Mouse (Mus musculus): ENCODE data around the gene Itga1. TPM values are rescaled to one million over a fixed set of nuclear protein-coding genes. Genes with fewer than 3 reads are reported as not detected.

The Itga1 gene
- total and polyA plus RNA-seq, 3 experiments = under 0.01 to 0.04 (median 0.01) TPM

DNA sequence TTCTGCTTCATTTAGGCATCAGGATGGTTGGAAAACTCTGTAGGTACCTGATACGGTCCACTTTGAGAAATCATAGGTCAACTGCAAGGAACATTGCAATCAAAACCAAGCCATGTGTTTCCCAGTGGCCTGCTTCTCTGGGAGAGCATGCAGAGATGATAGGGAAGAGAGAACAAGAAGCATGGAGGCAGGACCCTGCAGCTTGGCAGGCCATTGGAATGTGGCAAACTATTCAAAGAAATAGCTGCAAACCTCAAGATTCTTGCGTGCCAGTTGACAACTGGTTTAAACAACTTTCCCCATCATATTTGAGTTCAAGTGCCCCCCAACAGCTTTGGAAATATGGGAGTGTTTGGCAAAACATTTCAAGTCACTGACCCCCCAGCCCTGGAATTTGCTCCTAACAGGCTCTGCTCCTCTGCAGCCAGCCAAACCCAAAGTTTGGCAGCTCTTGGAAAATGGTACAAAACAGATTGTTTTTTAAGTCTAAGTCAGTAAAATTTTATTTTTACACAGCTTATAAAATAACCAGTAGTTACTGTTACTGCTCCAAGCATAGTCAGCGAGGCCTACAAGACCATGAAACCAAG lies 21.7 kb downstream of the Itga1 start:
- Histone ChIP-seq H3K9me3 (replicated peaks; ENCODE audit: low read length) (no peaks in the 10 kb centered on the region), H3K27ac (ENCODE audit: insufficient read depth, low read depth) (no peak overlapping the region), H3K4me2 (ENCODE audit: insufficient read depth, low read depth, poor library complexity, severe bottlenecking) (no peak overlapping the region), H3K4me1 (ENCODE audit: control insufficient read depth in 1 of 2, insufficient read depth in 2 of 2) (0 out of 4 replicates have a peak, but pooled peaks cover 0 to 2% of the 10 kb centered on the region in 2 experiments), H3K4me3 (replicated peaks in 1 of 3; ENCODE audit: low read depth in 2 of 3, low read length in 2 of 3, poor library complexity in 1 of 3) (no peak overlapping the region), H3K36me3 (replicated peaks in 1 of 2; ENCODE audit: control insufficient read depth in 1 of 2, insufficient read depth in 1 of 2, low read length in 1 of 2) (peaks cover 0 to 4% of the 10 kb centered on the region in 2 experiments), H3K27me3 (replicated peaks) (no peaks in the 10 kb centered on the region), H3K79me2 (replicated peaks; ENCODE audit: control insufficient read depth, extremely low read depth, insufficient read depth, poor library complexity, severe bottlenecking) (no peaks in the 10 kb centered on the region), H3K9ac (ENCODE audit: insufficient read depth, low read depth) (no peak overlapping the region)
- in situ Hi-C loops (cut with MboI; ENCODE audit: low pct_ligation_motif_present, low pct_unique_long_range_greater_than_20kb, low sequenced_read_pairs) (no loop called here), dilution Hi-C loops (cut with MboI; ENCODE audit: extremely low pct_ligation_motif_present, extremely low pct_unique_long_range_greater_than_20kb, low sequenced_read_pairs) (no loop called here)
- DNase-seq (ENCODE audit: extremely low read depth) = no peak
- TF ChIP-seq MAFK (IDR thresholded peaks at IDR 0.05; ENCODE audit: insufficient replicate concordance, low read length) (no peak), KAT2A (IDR thresholded peaks at IDR 0.05; ENCODE audit: insufficient replicate concordance, low read length) (no peak), PAX5 (IDR thresholded peaks at IDR 0.05; ENCODE audit: low read length) (no peak), GABPA (IDR thresholded peaks at IDR 0.05; ENCODE audit: insufficient replicate concordance, low read depth, low read length) (no peak), BHLHE40 (IDR thresholded peaks at IDR 0.05; ENCODE audit: low read depth, low read length) (no peak), ZNF384 (IDR thresholded peaks at IDR 0.05; ENCODE audit: low read depth, low read length) (no peak), SIN3A (IDR thresholded peaks at IDR 0.05; ENCODE audit: low read length) (no peak), SMC3 (IDR thresholded peaks at IDR 0.05; ENCODE audit: low read depth, low read length) (no peak), MAZ (IDR thresholded peaks at IDR 0.05; ENCODE audit: low read depth, low read length) (no peak), JUND (conservative IDR thresholded peaks at IDR 0.05; ENCODE audit: low read depth, low read length) (no peak), IRF4 (IDR thresholded peaks at IDR 0.05; ENCODE audit: low read depth, low read length) (no peak), CHD2 (IDR thresholded peaks at IDR 0.05; ENCODE audit: low read length) (no peak), ETS1 (conservative IDR thresholded peaks at IDR 0.05; ENCODE audit: low read depth, low read length) (no peak), MYC (IDR thresholded peaks at IDR 0.05; ENCODE audit: low read depth, low read length) (no peak), RCOR1 (conservative IDR thresholded peaks at IDR 0.05; ENCODE audit: low read depth, low read length) (no peak), ELF1 (IDR thresholded peaks at IDR 0.05; ENCODE audit: low read depth, low read length) (no peak), CHD1 (IDR thresholded peaks at IDR 0.05; ENCODE audit: low read depth, low read length) (no peak), NELFE (IDR thresholded peaks at IDR 0.05; ENCODE audit: low read depth, low read length) (no peak), USF2 (conservative IDR thresholded peaks at IDR 0.05; ENCODE audit: low read depth, low read length) (no peak), MAX (IDR thresholded peaks at IDR 0.05; ENCODE audit: low read length) (no peak)

DNA sequence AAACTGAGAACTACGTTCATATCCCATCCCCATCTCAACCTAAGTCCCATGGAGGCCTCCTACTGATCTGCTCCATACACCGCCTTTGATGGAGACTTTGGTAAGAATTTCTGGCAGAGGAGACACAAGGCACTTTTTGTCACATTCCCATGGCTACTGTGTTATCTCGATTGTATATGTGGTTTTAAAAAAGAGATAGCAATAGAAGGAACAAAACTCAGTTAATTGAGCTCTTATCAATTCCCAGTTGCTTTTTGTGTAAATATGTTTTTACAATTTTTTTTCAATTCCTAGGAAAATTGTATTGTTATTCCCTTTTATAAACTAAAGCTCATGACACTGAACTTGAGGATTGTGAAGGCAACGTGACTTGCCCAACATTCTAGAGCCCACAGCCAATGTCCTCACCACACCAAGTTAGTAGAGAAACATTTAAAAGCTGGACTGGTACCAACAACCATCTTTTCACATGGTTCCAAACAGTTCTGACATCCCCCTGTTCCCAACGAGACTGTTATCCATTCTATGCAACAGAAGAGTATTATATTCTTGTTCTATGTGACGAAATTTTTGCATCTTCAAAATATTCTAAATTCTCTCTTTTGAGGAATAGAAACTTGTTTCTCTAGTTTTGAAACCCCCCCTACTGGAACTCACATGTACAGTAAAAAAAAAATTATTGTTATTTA lies 22.6 kb downstream of the Itga1 start:
- in situ Hi-C loops (cut with MboI; ENCODE audit: low pct_ligation_motif_present, low pct_unique_long_range_greater_than_20kb, low sequenced_read_pairs) = no loop called here
- dilution Hi-C loops (cut with MboI; ENCODE audit: extremely low pct_ligation_motif_present, extremely low pct_unique_long_range_greater_than_20kb, low sequenced_read_pairs) = no loop called here

More for the DNA sequence above, 22.6 kb downstream of the Itga1 start:
- no peak overlapping the region for H3K4me3 ChIP-seq (replicated peaks in 1 of 3; ENCODE audit: low read depth in 2 of 3, low read length in 2 of 3, poor library complexity in 1 of 3)
- no peaks in the 10 kb centered on the region for H3K79me2 ChIP-seq (replicated peaks; ENCODE audit: control insufficient read depth, extremely low read depth, insufficient read depth, poor library complexity, severe bottlenecking)
- 0 out of 4 replicates have a peak, but pooled peaks cover 0 to 2% of the 10 kb centered on the region in 2 experiments for H3K4me1 ChIP-seq (ENCODE audit: control insufficient read depth in 1 of 2, insufficient read depth in 2 of 2)
- peaks cover 0 to 4% of the 10 kb centered on the region in 2 experiments for H3K36me3 ChIP-seq (replicated peaks in 1 of 2; ENCODE audit: control insufficient read depth in 1 of 2, insufficient read depth in 1 of 2, low read length in 1 of 2)
- TF ChIP-seq POLR2A (IDR thresholded peaks at IDR 0.05; ENCODE audit: low read depth, low read length) = no peak
- no peak for TF ChIP-seq ZMIZ1 (IDR thresholded peaks at IDR 0.05; ENCODE audit: low read depth, low read length)
- no peak for TF ChIP-seq ZKSCAN1 (IDR thresholded peaks at IDR 0.05; ENCODE audit: borderline replicate concordance, low read depth, low read length)
- no peak for TF ChIP-seq MAX (IDR thresholded peaks at IDR 0.05; ENCODE audit: low read length)
- no peak for TF ChIP-seq MXI1 (IDR thresholded peaks at IDR 0.05; ENCODE audit: low read depth, low read length)
- no peak for TF ChIP-seq CHD2 (IDR thresholded peaks at IDR 0.05; ENCODE audit: low read length)
- TF ChIP-seq POLR2AphosphoS2 (IDR thresholded peaks at IDR 0.05; ENCODE audit: low read depth, low read length) = no peak
- no peak for TF ChIP-seq MYC (IDR thresholded peaks at IDR 0.05; ENCODE audit: low read depth, low read length)
- no peak overlapping the region for H3K4me2 ChIP-seq (ENCODE audit: insufficient read depth, low read depth, poor library complexity, severe bottlenecking)
- no peak overlapping the region for H3K27ac ChIP-seq (ENCODE audit: insufficient read depth, low read depth)
- H3K27me3 ChIP-seq (replicated peaks) = no peaks in the 10 kb centered on the region
- no peak overlapping the region for H3K9ac ChIP-seq (ENCODE audit: insufficient read depth, low read depth)
- H3K9me3 ChIP-seq (replicated peaks; ENCODE audit: low read length) = no peaks in the 10 kb centered on the region
- no peak for DNase-seq (ENCODE audit: extremely low read depth)
